ENCODE assay signal across 22 mouse cellular contexts in the genomic region with DNA sequence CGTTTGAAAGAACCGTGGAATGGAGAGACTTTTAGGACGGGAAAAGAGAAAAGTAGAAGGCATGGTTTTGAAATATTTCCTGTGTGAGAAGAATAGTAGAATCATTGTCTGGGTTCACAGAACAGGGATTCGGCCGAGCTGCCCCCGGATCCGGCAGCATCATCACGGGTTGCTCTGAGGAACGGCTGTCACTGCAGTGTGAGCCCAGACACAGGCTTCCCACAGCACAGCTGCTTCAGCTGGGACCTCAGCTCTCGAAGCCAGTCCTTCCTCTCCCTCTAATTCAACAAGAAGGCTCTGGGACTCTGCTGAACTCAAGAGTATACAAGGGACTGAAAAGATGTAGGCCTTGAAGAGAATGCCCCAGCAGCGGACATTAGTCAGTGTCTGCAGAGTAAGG.
DNase-seq lines count a peak whose midpoint lies in the region; ATAC-seq and TF ChIP-seq lines count a peak whose summit lies in the region.
"Had no signal": no experiment of that assay in that cellular context is flagged by ENCODE, and none has a peak within 500 bp of the region (broad histone marks: within the 10 kb centered on the region; RNA-seq: fewer than 3 reads in every experiment).

No protein-coding gene starts in this region.

- no peak for DNase-seq in neural tube, embryonic 10.5 days (ENCODE audit: extremely low spot score, low spot score)
- DNase-seq in layer of hippocampus, adult 2 months (ENCODE audit: low spot score in 2 of 2) = peak; percentile 33 to 52
- no peak for DNase-seq in kidney, adult 9 months
- DNase-seq in gastrocnemius, adult 2 months = no peak
- DNase-seq: adrenal gland, postnatal 36 days; B cell, adult 2 months; cerebellum, adult 18-20 months; cerebellum, postnatal 25 days; gastrocnemius, postnatal 36 days; kidney, adult 18-20 months; lung, adult 18-20 months; lung, postnatal 14 days; midbrain, embryonic 14.5 days; right cerebral cortex, postnatal 25 days; thymus, postnatal 14 days had no signal

- no peaks in the 10 kb centered on the region for H3K9me3 ChIP-seq in hindbrain, embryonic 15.5 days
- no peaks in the 10 kb centered on the region for H3K9me3 ChIP-seq in hindbrain, embryonic 12.5 days (replicated peaks)
- H3K9me3 ChIP-seq in neural tube, embryonic 13.5 days = no peaks in the 10 kb centered on the region
- H3K9me3 ChIP-seq in limb, embryonic 15.5 days = no peaks in the 10 kb centered on the region

- ATAC-seq in hindbrain, embryonic 15.5 days (ENCODE audit: low FRiP score, low read depth) = no peak
- ATAC-seq in hindbrain, embryonic 12.5 days (ENCODE audit: low FRiP score) = no peak
- no peak for ATAC-seq in neural tube, embryonic 13.5 days (ENCODE audit: low read depth)
- ATAC-seq in limb, embryonic 15.5 days (ENCODE audit: insufficient number of reproducible peaks, low FRiP score, low TSS enrichment, low read depth) = no peak
- ATAC-seq: forebrain, embryonic 14.5 days; hindbrain, embryonic 16.5 days had no signal

- intact Hi-C loops in gastrocnemius, adult 2 months (cut with DNase I) = no loop called here

- no peaks in the 10 kb centered on the region for H3K36me3 ChIP-seq in hindbrain, embryonic 15.5 days
- H3K36me3 ChIP-seq in hindbrain, embryonic 12.5 days = no peaks in the 10 kb centered on the region
- H3K36me3 ChIP-seq in neural tube, embryonic 13.5 days = no peaks in the 10 kb centered on the region
- H3K36me3 ChIP-seq in limb, embryonic 15.5 days = no peaks in the 10 kb centered on the region

- no peaks in the 10 kb centered on the region for H3K27me3 ChIP-seq in hindbrain, embryonic 15.5 days
- no peaks in the 10 kb centered on the region for H3K27me3 ChIP-seq in hindbrain, embryonic 12.5 days
- H3K27me3 ChIP-seq in neural tube, embryonic 13.5 days = no peaks in the 10 kb centered on the region
- no peaks in the 10 kb centered on the region for H3K27me3 ChIP-seq in limb, embryonic 15.5 days

- H3K27ac ChIP-seq in hindbrain, embryonic 15.5 days (replicated peaks) = peak overlapping the region; percentile 30; the same call in 1 of the 2 replicates
- H3K27ac ChIP-seq in hindbrain, embryonic 12.5 days = no peak overlapping the region
- peak overlapping the region; percentile 52; the same call in 1 of the 2 replicates for H3K27ac ChIP-seq in neural tube, embryonic 13.5 days (replicated peaks)
- H3K27ac ChIP-seq in layer of hippocampus, adult 2 months = peak overlapping the region; percentile 86
- H3K27ac ChIP-seq in limb, embryonic 15.5 days = peak overlapping the region; percentile 55; the same call in 1 of the 2 replicates
- H3K27ac ChIP-seq in gastrocnemius, adult 2 months = no peak overlapping the region

- no peak overlapping the region for H3K4me2 ChIP-seq in hindbrain, embryonic 15.5 days
- H3K4me2 ChIP-seq in hindbrain, embryonic 12.5 days (replicated peaks) = no peak overlapping the region
- no peak overlapping the region for H3K4me2 ChIP-seq in neural tube, embryonic 13.5 days
- H3K4me2 ChIP-seq in limb, embryonic 15.5 days = no peak overlapping the region
- H3K4me2 ChIP-seq: liver, embryonic 11.5 days had no signal

- TF ChIP-seq CTCF in layer of hippocampus, adult 2 months (conservative IDR thresholded peaks at IDR 0.05) = no peak
- TF ChIP-seq CTCF in gastrocnemius, adult 2 months (IDR thresholded peaks at IDR 0.05) = no peak

- H3K4me3 ChIP-seq in hindbrain, embryonic 15.5 days = no peak overlapping the region
- no peak overlapping the region for H3K4me3 ChIP-seq in hindbrain, embryonic 12.5 days
- no peak overlapping the region for H3K4me3 ChIP-seq in neural tube, embryonic 13.5 days
- H3K4me3 ChIP-seq in layer of hippocampus, adult 2 months = no peak overlapping the region; the same call in 1 of the 2 replicates
- H3K4me3 ChIP-seq in limb, embryonic 15.5 days = no peak overlapping the region
- no peak overlapping the region for H3K4me3 ChIP-seq in gastrocnemius, adult 2 months

- peaks cover 44% of the 10 kb centered on the region for H3K4me1 ChIP-seq in hindbrain, embryonic 15.5 days (replicated peaks)
- peaks cover 20% of the 10 kb centered on the region for H3K4me1 ChIP-seq in hindbrain, embryonic 12.5 days
- H3K4me1 ChIP-seq in neural tube, embryonic 13.5 days (replicated peaks) = peaks cover 53% of the 10 kb centered on the region
- H3K4me1 ChIP-seq in limb, embryonic 15.5 days = peaks cover 36% of the 10 kb centered on the region

- H3K9ac ChIP-seq in hindbrain, embryonic 15.5 days = no peak overlapping the region
- no peak overlapping the region for H3K9ac ChIP-seq in hindbrain, embryonic 12.5 days
- no peak overlapping the region for H3K9ac ChIP-seq in neural tube, embryonic 13.5 days
- no peak overlapping the region for H3K9ac ChIP-seq in limb, embryonic 15.5 days

- WGBS in hindbrain, embryonic 15.5 days = 68% methylated on average over 11 of the region's 11 CpGs
- WGBS in hindbrain, embryonic 12.5 days = 81% methylated on average over 11 of the region's 11 CpGs
- WGBS in neural tube, embryonic 13.5 days = 65% methylated on average over 11 of the region's 11 CpGs
- WGBS in limb, embryonic 15.5 days = 58% methylated on average over 11 of the region's 11 CpGs

Comparison
In these comparisons a context has a peak if more than half of its experiments do, and no peak if none do; other contexts are left out.
1. H3K27ac ChIP-seq: peak in hindbrain, embryonic 15.5 days (single experiment), neural tube, embryonic 13.5 days (single experiment), layer of hippocampus, adult 2 months (single experiment) and limb, embryonic 15.5 days (single experiment); none in hindbrain, embryonic 12.5 days (single experiment) and gastrocnemius, adult 2 months (single experiment).
2. DNase-seq: peak in layer of hippocampus, adult 2 months (2 of 2); none in neural tube, embryonic 10.5 days (single experiment), kidney, adult 9 months (single experiment) and gastrocnemius, adult 2 months (single experiment).